Mouse (Mus musculus): Measurements from ENCODE around the gene Zfp385a.
"Not testable (repeated sequence)": the region's sequence is repeated elsewhere in the genome, so short reads cannot be mapped to it uniquely, and the experiment has no call there.

GRCm38 (mm10) chr15:103275943-103276342 lies 64.0 kb downstream of the Zfp385a start:
- TF ChIP-seq CTCF (IDR thresholded peaks at IDR 0.05; ENCODE audit: borderline replicate concordance, insufficient read depth, low read length); POLR2A (IDR thresholded peaks at IDR 0.05; ENCODE audit: low read depth, low read length): not testable (repeated sequence)

All from embryonic fibroblast, embryonic 13.5 days (primary cell).